Mouse (Mus musculus) olfactory bulb, adult 2 months (tissue): Measurements from ENCODE around the gene Relb.

Experiments
- CTCF ChIP-seq: fragments of 200-500 bp; IDR thresholded peaks from 2 replicates; pipeline ENCODE4 v1.5.1; 2012; ENCODE audit warnings: low read depth, mild to moderate bottlenecking, low read length, moderate library complexity; ENCODE audit not compliant: insufficient read depth
- POLR2A ChIP-seq: fragments of 200-500 bp; IDR thresholded peaks from 2 replicates; pipeline ENCODE4 v1.6.1; 2012; ENCODE audit warnings: mild to moderate bottlenecking, low read depth, low read length, moderate library complexity; ENCODE audit not compliant: insufficient read depth

GRCm38 (mm10) chr7:19677872-19678271, 48.6 kb upstream of the Relb start, which contains the start of gene Apoc2:
- no peak for TF ChIP-seq POLR2A
- TF ChIP-seq CTCF = no peak
